Mouse (Mus musculus) CH12F3 (cell line): ENCODE data around the gene Ccdc51.

Source experiments
- in situ Hi-C: fragments of 300-500 bp; cut with MboI; formaldehyde crosslinking; loops from 2 replicates; pipeline ENCODE4 v1.14.3; 2020; ENCODE audit warnings: low sequenced_read_pairs

The Ccdc51 gene

GRCm38 (mm10) chr9:109056916-109057315, 25.4 kb upstream of the Ccdc51 start:
- in situ Hi-C loops, result no loop called here

DNA sequence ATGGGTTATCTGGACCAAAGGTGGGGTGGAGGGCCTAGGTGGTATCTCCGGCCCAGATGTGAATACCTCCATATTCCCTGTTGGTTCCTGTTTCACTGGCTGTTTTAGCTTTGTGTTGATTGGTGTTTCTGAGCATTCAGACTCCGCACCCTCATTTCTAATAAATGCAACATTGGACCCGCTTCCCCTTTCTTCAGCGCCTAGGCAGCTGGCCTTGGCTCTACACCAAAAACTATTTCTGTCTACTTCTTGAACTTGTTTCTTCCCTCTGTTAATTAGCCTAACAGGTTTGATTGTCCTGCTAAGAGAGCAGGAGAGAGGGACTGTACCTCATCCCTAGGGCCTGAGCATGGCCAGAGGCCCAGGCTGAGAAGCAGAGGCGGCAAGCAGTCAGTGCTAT, 24.8 kb upstream of the Ccdc51 start:
- in situ Hi-C loops, result no loop called here

DNA sequence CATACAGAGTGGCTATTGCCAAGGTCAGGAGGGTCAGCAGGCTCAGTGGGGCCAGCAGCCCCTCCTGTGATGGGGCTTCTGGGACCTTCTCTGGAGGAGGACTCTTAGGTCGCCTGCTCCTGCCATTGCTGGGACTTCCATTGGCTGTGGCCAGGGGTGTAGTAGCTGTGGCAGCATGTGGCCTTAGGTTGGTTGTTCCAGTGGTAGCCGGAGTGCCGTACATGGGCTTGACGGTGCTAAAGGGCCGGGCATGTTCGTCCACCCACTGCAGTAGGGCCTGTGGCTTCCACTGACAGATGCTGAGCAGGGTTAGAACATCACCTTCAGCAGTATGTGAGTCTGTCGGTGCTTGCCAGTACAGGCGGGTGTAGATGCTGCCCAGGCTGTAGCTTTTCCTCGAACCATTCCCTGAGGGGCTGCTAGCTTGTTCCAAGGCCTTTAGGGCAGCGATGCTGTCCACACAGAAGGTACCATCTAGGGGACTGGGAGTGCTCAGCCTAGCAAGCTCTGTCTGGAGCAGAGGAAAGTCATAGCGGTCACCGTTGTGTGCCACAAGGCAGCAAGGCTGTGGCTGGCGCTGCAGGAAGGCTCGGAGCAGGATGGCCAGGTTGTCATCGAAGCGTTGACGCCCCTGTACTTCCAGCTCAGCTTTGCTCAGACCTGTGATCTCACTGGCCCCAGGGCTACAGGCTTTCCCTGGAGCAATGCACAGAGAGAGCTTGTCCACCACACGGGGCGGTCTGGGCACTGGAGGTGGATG, 24.1 kb upstream of the Ccdc51 start:
- in situ Hi-C loops, result no loop called here

- in situ Hi-C loops, result no loop called here
Observed at GRCm38 (mm10) chr9:109059136-109059903, 23.0 kb upstream of the Ccdc51 start, which contains the start of gene Trex1. TSS of gene Trex1 (minus strand) at chr9:109059734.

DNA sequence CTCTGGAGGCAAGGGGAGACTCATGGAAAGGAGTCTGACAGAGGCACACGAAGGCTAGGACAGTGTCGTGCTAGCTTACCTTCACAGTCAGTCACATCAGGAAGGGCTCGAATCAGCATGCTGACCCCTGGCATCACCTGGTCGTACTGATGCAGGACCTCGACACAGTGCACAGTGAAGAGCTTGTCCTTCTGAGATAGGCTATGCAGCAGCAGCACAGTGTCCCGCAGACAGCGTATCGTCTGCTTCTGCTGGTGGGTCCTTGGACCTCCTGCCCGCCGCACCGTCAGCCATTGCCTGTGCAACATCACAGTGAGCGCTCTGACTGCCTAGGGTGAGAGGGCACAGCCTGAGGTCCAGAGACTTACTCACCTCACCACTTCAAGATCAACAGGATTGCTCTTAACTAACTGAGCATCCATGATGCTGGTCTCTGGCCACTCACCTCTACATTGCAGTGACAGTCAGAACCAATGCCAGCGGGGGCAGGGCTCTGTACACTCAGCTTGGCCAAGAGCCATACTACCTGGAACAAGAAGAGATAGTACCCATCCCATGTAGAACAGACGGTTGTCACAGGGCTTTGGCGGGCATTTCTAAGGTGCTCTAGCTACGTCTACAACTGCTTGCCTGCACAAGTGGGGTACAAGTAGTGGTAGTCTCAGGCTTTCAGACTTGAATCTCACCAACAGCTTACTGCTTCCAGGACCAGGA, 22.0 kb upstream of the Ccdc51 start:
- in situ Hi-C loops, result no loop called here

GRCm38 (mm10) chr9:109060898-109061295, 21.4 kb upstream of the Ccdc51 start:
- in situ Hi-C loops, result no loop called here

DNA sequence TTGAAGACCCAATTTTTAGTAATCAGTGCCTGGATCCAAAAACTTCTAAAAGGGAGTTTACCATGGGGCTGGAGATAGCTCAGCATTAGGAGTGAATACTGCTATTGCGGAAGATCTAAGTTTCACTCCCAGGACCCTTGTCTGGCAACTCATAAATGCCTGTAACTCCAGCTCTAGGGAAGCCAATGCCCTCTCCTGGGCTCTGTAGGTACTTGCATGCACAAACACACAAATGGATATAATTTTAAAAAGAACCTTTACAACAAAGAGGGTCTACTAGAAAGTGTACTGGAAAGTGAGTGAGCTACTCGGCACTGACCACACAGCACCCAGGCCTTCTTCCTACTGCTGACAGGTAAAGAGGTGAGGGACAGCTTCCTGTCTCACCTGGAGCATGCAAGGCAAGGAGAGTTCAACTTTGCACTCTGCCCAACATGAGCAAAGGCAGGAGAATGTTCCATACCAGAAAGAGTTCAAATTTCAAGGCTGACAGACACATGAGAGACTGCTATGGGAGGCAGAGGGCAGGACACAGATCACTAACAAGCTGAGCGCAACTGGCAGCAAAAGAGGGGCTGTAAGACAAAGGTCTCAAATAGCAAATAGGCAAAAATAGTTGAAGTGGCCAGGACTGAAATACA, 14.1 kb upstream of the Ccdc51 start:
- in situ Hi-C loops, result no loop called here

- in situ Hi-C loops, result no loop called here
Observed at GRCm38 (mm10) chr9:109073661-109074573, 8.4 kb upstream of the Ccdc51 start, which contains the start of gene Atrip. TSS of gene Atrip (minus strand) at chr9:109074124.

GRCm38 (mm10) chr9:109080516-109080915, 1.8 kb upstream of the Ccdc51 start:
- in situ Hi-C loops, result no loop called here

GRCm38 (mm10) chr9:109081749-109082123, 557 bp upstream of the Ccdc51 start:
- in situ Hi-C loops, result no loop called here

- in situ Hi-C loops, result no loop called here
Observed at GRCm38 (mm10) chr9:109084922-109085321, 2.6 kb downstream of the Ccdc51 start.

DNA sequence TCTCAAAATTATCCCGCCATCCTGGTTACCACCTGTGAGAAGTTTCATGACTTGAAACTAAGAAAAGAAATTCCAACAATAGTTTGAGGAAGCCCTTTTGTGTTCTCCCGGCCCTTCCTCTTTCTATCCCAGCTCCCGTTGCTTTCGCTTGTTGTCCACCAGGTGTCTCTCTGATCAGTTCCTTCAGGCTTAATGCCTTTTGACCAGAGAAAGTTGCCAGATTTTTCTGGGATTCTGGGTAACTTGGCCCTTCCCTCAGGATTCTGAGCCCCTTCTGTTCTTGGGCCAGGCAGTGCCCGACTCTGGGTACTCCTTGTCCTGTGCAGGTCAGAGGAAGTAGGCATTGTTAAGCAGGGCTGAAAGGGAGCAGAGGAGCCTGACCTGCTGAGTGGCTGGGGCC, 5.7 kb downstream of the Ccdc51 start:
- in situ Hi-C loops, result no loop called here

DNA sequence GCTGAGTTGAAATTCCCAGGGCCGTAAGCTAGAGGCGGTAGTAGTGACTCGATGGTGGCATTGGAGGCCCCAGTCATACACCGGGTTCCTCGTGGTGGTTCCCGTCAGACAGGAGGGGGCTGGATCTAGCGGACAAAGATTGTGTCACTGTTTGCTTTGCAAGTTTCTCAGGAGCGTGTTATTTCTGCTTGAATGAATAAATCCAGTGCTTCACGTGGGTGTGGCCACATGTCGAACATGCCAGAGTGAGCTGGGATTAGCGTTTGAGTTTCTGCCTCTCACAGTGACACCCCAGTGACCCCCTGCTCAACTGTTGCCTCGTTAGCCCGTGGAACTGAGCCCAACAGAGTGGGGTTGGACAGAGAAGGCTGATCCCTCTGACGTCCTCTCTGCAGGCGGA, 8.2 kb downstream of the Ccdc51 start:
- in situ Hi-C loops, result no loop called here

- in situ Hi-C loops, result no loop called here
Observed at GRCm38 (mm10) chr9:109091802-109092201, 9.5 kb downstream of the Ccdc51 start.

- in situ Hi-C loops, result no loop called here
Observed at GRCm38 (mm10) chr9:109092799-109093198, 10.5 kb downstream of the Ccdc51 start.

- in situ Hi-C loops, result no loop called here
Observed at GRCm38 (mm10) chr9:109093786-109094552, 11.7 kb downstream of the Ccdc51 start.

DNA sequence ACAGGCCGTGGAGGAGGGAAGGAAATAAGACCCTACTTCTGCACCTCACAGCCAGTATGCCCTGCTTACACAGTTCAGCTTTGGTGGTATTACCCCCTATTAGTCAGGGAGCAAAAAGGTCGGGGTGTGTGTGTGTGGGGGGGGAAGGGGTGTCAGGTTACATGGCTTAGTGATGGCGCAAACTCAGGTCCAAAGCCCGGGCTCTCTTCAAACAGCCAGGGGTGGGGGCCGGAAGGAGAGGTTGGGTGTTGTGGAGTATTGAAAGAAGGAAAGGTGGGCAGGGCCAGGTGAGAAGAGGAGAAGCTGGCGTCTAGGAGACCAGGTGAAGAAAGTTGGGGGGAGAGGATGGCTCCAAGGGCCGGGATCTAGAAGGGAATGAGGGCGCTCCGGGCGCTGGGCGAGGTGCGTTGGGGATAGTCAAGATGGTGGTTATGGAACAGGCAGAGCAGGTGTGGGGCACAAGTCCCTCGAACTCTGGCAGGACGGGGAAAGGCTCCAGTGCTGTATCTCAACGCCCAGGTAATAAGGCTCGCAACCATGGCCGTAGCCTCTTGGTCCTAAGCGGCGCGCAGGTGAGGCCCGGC, 12.4 kb downstream of the Ccdc51 start:
- in situ Hi-C loops, result no loop called here

DNA sequence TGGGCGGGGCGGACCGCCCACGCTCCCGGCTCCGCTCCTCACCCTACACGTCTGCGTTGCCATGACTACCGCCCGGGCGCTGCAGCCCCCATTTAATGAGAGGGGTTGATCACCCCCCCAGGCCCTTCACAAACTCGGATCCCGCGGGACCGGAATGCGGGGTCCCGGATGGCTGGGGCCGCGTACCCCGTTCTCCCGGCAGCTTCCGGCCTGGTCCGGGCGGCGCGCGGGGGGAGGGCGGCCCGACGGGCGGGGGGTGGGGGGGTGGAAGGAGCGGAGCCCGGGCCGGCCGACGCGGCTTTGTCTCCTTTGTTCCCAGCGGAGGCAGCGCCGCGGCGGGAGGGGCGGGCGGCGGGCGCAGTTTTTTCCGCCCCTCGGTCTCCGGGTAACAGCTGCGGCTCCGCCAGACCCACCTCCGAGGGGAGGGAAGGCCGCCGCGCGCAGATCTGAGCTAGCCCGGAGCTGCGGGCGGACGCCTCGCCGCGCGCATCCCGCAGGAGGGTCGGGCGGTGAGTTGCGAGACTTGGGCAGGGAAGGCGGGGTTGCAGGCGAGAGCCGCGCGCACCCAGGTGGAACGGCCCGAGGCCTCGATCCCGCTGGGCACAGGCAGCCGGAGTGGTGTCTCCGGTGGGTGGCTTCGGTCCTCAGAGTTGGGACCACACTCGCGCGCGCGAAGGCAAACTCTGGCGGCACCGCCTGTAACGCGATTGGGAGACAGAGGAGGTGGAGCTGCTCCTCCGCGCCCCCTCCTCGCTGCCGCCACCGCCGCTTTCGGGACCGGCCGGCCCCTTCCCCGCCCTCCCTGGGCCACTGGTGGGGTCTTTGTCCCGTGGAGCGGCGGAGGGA, 13.1 kb downstream of the Ccdc51 start, which contains the start of gene Plxnb1:
Gene Plxnb1, plus strand, starts transcription at position 253 of the 846 bp plus-strand sequence.
- in situ Hi-C loops, result no loop called here
